Mouse (Mus musculus) embryo, embryonic 10 days (tissue): ENCODE measurements around the gene Plcb4.
A peak's percentile ranks its signal among the peaks of the same experiment; 100 is the strongest.
"Not testable (repeated sequence)": the region's sequence is repeated elsewhere in the genome, so short reads cannot be mapped to it uniquely, and the experiment has no call there.

Source experiments
- DNase-seq: peaks from one replicate; pipeline ENCODE4 v3.0.0-alpha.2; 2015; ENCODE audit warnings: low spot score

The Plcb4 gene

DNA sequence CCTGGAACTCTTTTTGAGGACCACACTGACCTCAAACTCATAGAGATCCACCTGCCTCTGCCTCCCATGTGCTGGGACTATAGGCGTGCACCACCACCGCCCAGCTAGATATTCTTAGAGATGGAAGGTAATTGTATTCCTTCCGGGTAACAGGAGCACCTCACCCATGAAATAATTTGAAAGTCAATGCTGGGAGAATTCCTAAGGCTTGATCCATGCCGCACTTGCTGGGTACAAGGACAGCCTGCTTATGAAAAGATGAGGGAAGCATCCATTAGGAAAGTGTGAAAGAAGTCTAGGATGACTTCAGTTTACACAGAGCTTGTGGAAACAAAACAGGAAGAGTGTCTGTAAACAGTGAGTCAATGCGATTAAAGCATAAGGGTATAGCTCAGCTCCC is 232.9 kb downstream of the Plcb4 start:
- no peak for DNase-seq

DNA sequence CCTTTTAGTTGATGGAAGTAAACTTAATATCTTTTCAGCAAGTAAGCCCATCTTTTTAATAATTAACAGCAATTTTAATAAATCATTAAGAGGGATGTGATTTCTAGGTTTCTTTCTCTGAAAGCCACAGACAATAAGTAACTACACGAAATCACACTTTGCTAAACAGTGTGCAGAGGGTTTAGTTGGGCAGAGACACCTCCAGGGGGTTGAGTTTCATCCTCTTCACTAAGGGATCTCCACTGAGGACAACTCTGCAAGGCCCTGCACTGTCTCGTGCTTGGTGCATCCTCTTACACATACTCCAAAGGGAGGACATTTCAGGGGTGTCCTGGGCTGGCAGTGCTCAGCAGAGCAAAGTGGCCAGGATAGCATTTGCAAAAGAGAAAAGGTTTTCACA is 235.8 kb downstream of the Plcb4 start:
- no peak for DNase-seq

DNA sequence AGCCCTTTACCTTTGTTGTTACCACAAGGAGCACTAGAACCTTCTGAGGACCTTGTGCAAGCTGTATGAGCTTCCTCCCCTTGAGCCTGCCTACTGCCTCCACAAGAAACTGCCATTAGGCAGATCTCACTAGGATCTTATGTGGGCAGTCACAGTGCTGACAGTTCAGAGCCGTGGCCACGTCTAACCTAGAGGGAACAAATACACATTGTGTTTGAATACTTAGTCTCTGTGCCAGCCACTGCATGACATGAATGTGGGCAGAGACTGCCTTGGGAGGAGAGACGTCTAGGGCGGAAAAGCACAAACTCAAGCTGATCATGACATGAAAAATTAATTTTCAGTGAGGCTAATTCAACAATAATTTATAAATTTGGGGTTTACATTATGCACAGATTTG is 239.2 kb downstream of the Plcb4 start:
- DNase-seq = no peak

GRCm38 (mm10) chr2:135899931-135900330 is 241.1 kb downstream of the Plcb4 start:
- not testable (repeated sequence) for DNase-seq

GRCm38 (mm10) chr2:135901015-135901414 is 242.2 kb downstream of the Plcb4 start:
- no peak for DNase-seq

- no peak for DNase-seq
Observed at GRCm38 (mm10) chr2:135904262-135904661, 245.5 kb downstream of the Plcb4 start.

- no peak for DNase-seq
Observed at GRCm38 (mm10) chr2:135904791-135905190, 246.0 kb downstream of the Plcb4 start.

GRCm38 (mm10) chr2:135914343-135915261 is 255.8 kb downstream of the Plcb4 start:
- DNase-seq = no peak

GRCm38 (mm10) chr2:135915928-135916327 is 257.1 kb downstream of the Plcb4 start:
- no peak for DNase-seq

DNA sequence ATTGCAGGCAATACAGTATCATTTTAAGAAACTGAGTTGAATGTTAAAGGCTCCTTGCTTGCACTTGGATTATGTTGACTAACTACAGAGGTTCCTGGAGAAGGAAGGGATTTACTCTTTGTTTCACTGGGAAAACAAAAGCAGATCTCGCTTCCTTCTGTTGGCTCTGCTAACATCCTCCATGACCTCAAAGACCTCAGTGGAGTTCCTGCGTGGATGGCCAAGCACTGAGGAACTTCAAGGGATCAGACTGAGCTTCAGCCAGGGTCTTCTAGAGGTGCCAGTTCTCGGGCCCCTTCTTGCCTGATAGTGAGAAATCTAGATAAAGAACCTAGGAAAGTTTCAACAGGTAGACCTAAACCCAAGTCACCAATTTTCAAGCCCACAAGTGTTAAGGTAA is 258.2 kb downstream of the Plcb4 start:
- DNase-seq = no peak

DNA sequence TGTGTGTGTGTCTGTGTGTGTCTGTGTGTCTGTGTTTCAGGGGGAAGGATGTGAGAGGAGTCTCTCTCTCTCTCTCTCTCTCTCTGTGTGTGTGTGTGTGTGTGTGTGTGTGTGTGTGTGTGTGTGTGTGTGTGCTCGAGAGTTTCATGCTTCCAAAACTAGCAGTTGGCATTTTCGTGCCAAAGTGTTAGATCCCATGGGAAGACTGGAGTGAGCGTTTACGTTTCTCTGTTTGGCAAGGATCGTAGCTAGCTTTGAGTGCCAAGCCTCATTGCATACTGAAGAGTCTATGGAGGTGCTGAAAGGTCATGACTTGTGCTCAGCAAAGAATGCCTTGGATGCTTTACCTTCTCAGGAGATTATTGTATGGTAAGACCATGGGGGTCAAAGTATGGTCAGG is 259.3 kb downstream of the Plcb4 start:
- no peak for DNase-seq

GRCm38 (mm10) chr2:135919641-135920040 is 260.8 kb downstream of the Plcb4 start:
- DNase-seq = no peak

GRCm38 (mm10) chr2:135926660-135927343 is 268.0 kb downstream of the Plcb4 start:
- no peak for DNase-seq

DNA sequence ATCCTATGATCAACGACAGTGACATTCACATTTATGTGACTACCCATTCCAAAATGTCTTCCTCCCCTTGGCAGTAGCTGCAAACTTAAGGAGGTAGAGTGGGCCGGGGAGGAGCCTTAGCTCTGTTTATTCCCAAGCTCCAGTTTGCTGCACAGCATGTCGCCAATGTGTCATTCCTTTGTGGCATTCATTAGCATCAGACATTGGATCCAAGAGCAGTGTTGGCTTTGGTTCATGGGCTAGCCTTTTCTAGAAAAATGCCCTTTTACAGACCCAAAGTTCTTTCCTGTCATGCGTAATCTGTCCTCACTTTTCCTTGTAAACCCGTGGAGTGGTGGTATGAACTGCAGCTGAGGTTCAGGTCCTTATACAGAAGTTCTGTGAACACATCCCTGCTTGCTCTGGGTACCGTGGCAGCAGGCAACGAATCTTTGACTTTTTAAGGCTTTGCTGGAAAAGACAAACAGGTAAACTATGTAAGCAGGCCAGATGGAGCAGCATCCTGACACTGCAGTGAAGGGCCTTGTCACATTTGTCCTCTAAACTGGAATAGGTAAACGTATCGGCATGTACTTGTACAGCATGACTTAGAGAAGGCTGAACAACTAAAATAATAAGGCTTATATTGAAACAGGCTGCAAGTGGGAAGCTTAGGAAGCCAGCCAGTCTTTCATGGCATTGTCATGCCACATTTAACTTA is 270.4 kb downstream of the Plcb4 start:
- DNase-seq = no peak

- DNase-seq = no peak
Observed at GRCm38 (mm10) chr2:135930696-135931095, 271.9 kb downstream of the Plcb4 start.

DNA sequence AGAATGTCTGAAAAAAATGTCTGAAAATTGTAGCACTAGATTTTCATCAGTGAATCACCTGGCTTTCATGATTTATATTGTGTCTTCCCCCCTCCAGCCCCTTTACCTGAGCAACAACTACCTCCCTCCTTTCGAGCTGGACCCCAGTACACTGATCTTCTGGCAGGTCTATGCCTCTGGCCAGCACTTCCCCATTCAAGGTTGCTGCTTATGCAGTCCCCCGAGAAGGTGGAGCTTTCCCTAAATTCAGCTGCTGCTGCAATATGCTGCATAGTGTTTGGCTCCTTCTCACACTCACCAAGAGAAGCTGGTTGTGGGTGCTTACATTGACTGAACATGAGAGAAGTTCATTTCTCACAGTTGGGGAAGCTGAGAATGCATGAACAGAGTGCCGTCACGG is 273.8 kb downstream of the Plcb4 start:
- DNase-seq = no peak

DNA sequence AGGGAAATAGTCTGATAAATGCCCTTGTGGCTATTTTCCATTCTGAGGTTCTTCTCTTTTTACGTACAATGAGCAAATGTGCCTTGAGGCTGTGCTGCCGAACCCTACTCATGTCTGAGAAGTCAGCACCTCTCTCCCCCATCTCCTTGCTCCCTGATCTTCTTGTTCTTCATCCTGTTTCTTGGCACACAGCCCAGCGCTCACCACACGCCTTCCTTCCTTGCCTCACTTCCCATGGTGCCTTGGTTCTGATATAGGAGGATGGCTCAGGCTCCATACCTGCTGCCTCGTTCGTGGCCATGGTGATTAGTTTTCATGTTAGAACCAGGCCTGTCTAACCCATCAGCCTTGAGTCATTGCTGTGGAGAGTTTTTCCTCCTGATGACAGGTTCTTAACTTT is 277.6 kb downstream of the Plcb4 start:
- DNase-seq = no peak

GRCm38 (mm10) chr2:135937646-135938045 is 278.8 kb downstream of the Plcb4 start:
- DNase-seq = no peak

DNA sequence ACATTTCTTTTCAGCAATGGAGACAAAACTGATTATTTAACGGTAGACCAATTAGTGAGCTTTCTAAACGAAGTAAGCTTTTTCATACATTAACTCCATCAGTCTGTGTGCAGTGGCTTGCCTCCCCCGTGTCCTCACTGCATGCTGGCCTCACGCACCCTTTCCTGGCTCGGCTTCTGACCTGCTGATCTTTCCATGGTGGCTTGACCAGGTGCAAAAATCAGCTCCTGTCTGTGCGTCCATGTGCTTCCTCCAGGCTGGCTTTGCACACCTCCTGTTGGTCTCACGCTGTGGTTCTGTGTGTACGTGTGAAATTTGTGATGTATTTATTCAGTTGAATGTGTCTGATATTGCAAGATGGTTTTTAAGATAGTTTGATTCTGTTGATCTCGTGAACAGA is 281.1 kb downstream of the Plcb4 start:
- peak; percentile 13 for DNase-seq

DNA sequence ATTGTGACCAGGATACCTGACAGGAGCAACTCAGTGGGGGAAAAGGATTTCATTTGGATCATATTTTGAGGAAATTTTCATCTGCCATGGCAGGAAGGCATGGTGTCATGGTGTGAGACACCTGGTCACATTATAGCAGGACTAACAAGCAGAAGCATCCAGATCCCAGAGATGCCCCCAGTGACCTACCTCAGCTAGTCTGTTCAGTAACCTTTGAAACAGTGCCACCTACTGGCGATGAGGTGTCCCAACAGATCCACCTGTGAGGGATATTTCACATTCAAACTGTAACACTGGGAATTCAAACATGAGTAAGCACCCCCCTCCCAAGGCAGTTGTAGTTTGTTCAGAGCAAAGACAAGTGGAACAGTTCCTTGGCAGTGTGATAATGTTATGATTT is 289.0 kb downstream of the Plcb4 start:
- DNase-seq = no peak

- no peak for DNase-seq
Observed at GRCm38 (mm10) chr2:135954760-135955548, 296.1 kb downstream of the Plcb4 start.

- no peak for DNase-seq
Observed at GRCm38 (mm10) chr2:135955796-135956195, 297.0 kb downstream of the Plcb4 start.
